Mouse (Mus musculus): ENCODE measurements around the gene Hspa5. TPM values are rescaled to one million over a fixed set of nuclear protein-coding genes. Genes with fewer than 3 reads are reported as not detected.
"Not testable (repeated sequence)": the region's sequence is repeated elsewhere in the genome, so short reads cannot be mapped to it uniquely, and the experiment has no call there.

Gene Hspa5
- polyA plus RNA-seq, 1 experiment, result 367 TPM

GRCm38 (mm10) chr2:34772252-34773235 is 774 bp downstream of the Hspa5 start:
- no peak for DNase-seq (ENCODE audit: low read depth)

GRCm38 (mm10) chr2:34773673-34774072 is 1.9 kb downstream of the Hspa5 start:
- no peak for DNase-seq (ENCODE audit: low read depth)

More at GRCm38 (mm10) chr2:34772252-34773235, 774 bp downstream of the Hspa5 start:
- TF ChIP-seq POLR2A (IDR thresholded peaks at IDR 0.05; ENCODE audit: borderline replicate concordance, extremely low read depth, insufficient read depth, insufficient read length, poor library complexity, severe bottlenecking), result no peak
- TF ChIP-seq CTCF (IDR thresholded peaks at IDR 0.05; ENCODE audit: borderline replicate concordance, extremely low read depth, insufficient read depth, insufficient read length), result no peak

DNA sequence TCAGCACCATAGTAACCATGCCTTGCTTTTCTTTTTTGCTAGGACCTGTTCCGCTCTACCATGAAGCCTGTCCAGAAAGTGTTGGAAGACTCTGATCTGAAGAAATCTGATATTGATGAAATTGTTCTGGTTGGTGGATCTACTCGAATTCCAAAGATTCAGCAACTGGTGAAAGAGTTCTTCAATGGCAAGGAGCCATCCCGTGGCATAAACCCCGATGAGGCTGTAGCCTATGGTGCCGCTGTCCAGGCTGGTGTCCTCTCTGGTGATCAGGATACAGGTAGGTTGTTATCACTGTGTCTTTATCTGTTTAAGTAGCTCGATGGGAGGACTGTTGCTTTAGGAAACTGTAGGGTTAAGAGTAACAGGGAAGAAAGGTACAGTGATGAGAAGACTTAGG is 2.7 kb downstream of the Hspa5 start:
- DNase-seq (ENCODE audit: low read depth), result no peak
- no peak for TF ChIP-seq CTCF (IDR thresholded peaks at IDR 0.05; ENCODE audit: borderline replicate concordance, extremely low read depth, insufficient read depth, insufficient read length)
- TF ChIP-seq POLR2A (IDR thresholded peaks at IDR 0.05; ENCODE audit: borderline replicate concordance, extremely low read depth, insufficient read depth, insufficient read length, poor library complexity, severe bottlenecking), result no peak

More at GRCm38 (mm10) chr2:34773673-34774072, 1.9 kb downstream of the Hspa5 start:
- no peak for TF ChIP-seq POLR2A (IDR thresholded peaks at IDR 0.05; ENCODE audit: borderline replicate concordance, extremely low read depth, insufficient read depth, insufficient read length, poor library complexity, severe bottlenecking)
- no peak for TF ChIP-seq CTCF (IDR thresholded peaks at IDR 0.05; ENCODE audit: borderline replicate concordance, extremely low read depth, insufficient read depth, insufficient read length)

GRCm38 (mm10) chr2:34777237-34777868 is 5.6 kb downstream of the Hspa5 start:
- no peak for TF ChIP-seq POLR2A (IDR thresholded peaks at IDR 0.05; ENCODE audit: borderline replicate concordance, extremely low read depth, insufficient read depth, insufficient read length, poor library complexity, severe bottlenecking)
- no peak for TF ChIP-seq CTCF (IDR thresholded peaks at IDR 0.05; ENCODE audit: borderline replicate concordance, extremely low read depth, insufficient read depth, insufficient read length)
- DNase-seq (ENCODE audit: low read depth), result no peak

DNA sequence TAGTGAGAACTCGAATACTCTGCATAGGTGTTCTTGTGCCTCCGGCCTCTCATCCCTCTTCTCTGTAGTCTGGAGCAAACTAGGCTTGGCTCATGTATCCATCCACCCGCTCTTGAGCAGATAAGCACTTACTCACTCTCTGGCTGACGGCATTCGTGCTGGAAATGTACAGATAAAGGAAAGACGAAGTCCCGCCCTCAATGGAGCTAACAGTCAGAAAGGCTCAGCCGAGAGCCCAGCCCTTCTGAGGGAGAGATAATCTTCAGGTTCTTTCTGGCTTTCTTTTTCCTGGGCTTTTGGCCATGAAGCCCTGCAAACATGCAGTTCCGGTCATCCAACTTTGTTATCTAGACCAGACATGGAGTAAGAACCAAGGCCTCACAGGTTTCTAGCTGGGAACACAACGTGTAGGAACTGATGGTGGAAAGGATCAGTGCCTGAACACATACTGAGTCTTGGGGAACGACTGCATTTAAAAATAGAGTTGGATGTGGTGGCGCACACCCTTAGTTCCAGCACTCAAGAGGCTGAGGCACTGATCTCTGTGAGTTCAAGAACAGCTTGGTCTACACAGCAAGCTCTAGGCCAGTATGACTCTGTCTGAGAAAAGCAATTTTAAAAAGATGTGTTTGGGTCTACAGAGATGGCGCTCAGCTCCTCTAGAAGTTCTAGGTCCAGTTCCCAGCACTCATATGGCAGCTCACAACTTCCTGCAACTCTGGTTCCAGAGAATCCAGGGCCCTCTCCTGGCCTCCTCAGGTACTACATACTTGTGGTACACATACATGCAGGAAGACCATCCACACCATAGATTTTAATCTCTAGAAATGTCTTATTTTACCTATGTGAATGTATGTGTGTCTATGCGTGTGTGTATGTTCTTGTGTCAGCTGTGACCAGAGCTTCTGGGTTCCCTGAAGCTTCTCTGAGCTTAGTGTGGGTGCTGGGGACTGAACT is 11.6 kb downstream of the Hspa5 start:
- no peak for DNase-seq (ENCODE audit: low read depth)
- TF ChIP-seq CTCF (IDR thresholded peaks at IDR 0.05; ENCODE audit: borderline replicate concordance, extremely low read depth, insufficient read depth, insufficient read length) (no peak), POLR2A (IDR thresholded peaks at IDR 0.05; ENCODE audit: borderline replicate concordance, extremely low read depth, insufficient read depth, insufficient read length, poor library complexity, severe bottlenecking) (no peak)

DNA sequence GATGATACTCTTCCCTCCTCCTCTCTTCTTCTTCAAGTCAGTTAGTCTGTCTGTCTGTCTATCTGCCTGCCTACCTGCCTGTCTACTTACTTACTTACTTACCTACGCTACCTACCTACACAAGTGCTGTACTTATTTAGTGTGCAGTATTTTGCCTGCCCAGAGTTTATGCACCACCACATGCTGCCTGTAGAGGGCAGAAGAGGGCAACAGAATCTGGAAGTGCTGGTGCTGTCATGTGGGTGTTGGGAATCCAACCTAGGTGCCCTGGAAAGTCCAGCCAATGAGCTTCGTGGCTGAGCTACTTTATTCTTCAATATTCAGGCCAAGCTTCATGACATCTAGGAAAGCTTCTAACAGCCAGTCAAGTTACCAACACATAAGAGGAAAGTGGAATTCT is 12.3 kb downstream of the Hspa5 start:
- peak; percentile 74 for TF ChIP-seq CTCF (IDR thresholded peaks at IDR 0.05; ENCODE audit: borderline replicate concordance, extremely low read depth, insufficient read depth, insufficient read length)
- TF ChIP-seq POLR2A (IDR thresholded peaks at IDR 0.05; ENCODE audit: borderline replicate concordance, extremely low read depth, insufficient read depth, insufficient read length, poor library complexity, severe bottlenecking), result no peak
- peak; percentile 27 for DNase-seq (ENCODE audit: low read depth)

GRCm38 (mm10) chr2:34790282-34790681 is 18.5 kb downstream of the Hspa5 start:
- DNase-seq (ENCODE audit: low read depth), result no peak
- TF ChIP-seq POLR2A (IDR thresholded peaks at IDR 0.05; ENCODE audit: borderline replicate concordance, extremely low read depth, insufficient read depth, insufficient read length, poor library complexity, severe bottlenecking), result no peak
- TF ChIP-seq CTCF (IDR thresholded peaks at IDR 0.05; ENCODE audit: borderline replicate concordance, extremely low read depth, insufficient read depth, insufficient read length), result no peak

- DNase-seq (ENCODE audit: low read depth), result not testable (repeated sequence)
Measured at GRCm38 (mm10) chr2:34792543-34792942, 20.8 kb downstream of the Hspa5 start.

DNA sequence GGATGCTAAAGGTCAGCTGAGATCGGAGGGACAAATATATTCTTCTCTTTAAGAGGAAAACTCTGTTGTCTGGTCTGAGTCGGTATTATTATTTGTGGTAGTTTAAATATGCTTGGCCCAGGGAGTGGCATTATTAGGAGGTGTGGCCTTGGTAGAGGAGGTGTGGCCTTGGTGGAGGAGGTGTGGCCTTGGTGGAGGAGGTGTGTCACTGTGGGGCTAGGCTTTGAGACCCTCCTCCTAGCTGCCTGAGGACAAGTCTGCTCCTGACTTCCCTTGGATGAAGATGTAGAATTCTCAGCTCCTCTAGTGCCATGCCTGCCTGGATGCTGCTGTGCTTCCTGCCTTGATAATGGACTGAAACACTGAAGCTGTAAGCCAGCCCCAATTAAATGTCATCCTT is 22.7 kb downstream of the Hspa5 start:
- DNase-seq (ENCODE audit: low read depth), result no peak
- TF ChIP-seq POLR2A (IDR thresholded peaks at IDR 0.05; ENCODE audit: borderline replicate concordance, extremely low read depth, insufficient read depth, insufficient read length, poor library complexity, severe bottlenecking), result no peak
- no peak for TF ChIP-seq CTCF (IDR thresholded peaks at IDR 0.05; ENCODE audit: borderline replicate concordance, extremely low read depth, insufficient read depth, insufficient read length)

DNA sequence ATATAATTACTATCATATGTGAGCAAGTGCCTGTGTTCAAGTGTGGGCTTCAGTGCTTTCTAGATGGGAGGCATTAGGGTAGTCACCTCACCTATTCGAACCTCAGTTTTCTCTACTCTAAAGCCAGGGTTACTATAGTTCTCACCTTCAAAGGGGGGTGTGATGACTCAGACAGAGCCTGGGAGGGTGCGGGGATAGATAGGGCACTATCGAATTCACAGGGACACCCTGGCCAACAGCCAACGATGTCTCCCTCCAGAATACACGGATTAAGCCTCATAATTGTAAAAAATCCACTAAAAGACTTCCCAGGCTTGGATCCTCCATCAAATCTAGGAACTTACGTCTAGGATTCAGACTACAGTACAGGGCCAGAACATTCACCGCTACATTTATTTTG is 23.7 kb downstream of the Hspa5 start:
- TF ChIP-seq POLR2A (IDR thresholded peaks at IDR 0.05; ENCODE audit: borderline replicate concordance, extremely low read depth, insufficient read depth, insufficient read length, poor library complexity, severe bottlenecking), result no peak
- no peak for TF ChIP-seq CTCF (IDR thresholded peaks at IDR 0.05; ENCODE audit: borderline replicate concordance, extremely low read depth, insufficient read depth, insufficient read length)
- DNase-seq (ENCODE audit: low read depth), result no peak

Measured in brain, embryonic 14.5 days (tissue).